In the genomic region with DNA sequence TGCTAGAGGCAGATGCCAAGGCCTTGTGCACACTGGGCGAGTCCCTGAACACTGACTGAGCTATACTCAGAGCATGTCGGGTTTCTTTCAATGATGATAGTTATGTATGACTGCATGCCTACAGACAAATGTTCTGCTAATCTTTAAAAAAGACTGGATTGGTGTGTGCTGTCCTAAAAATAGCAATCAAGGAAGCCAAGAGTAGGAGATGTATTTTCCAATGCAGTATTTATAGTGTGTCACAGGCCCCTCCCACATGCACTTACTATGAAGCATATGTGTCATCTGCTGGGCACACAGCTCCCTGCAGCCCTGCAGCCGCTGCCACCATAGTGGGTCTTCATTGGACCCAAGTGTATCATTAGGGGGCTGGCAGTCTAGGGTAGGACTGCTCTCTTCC, we compare ENCODE assay signal across 16 mouse cellular contexts. TPM values are rescaled to one million over a fixed set of nuclear protein-coding genes. Genes with fewer than 3 reads are reported as not detected.
DNase-seq lines count a peak whose midpoint lies in the region; ATAC-seq and TF ChIP-seq lines count a peak whose summit lies in the region.
"Had no signal": no experiment of that assay in that cellular context is flagged by ENCODE, and none has a peak within 500 bp of the region (broad histone marks: within the 10 kb centered on the region; RNA-seq: fewer than 3 reads in every experiment).

No protein-coding gene starts in this region.

- no peak for ATAC-seq in activated CD4-positive, CD25-positive, alpha-beta regulatory T cell, adult 4 months
- ATAC-seq in intestine, postnatal 0 days, result no peak

- TF ChIP-seq CTCF in gastrocnemius, adult 2 months (IDR thresholded peaks at IDR 0.05), result no peak
- TF ChIP-seq CTCF in left cerebral cortex, adult 2 months (IDR thresholded peaks at IDR 0.05), result no peak
- no peak for TF ChIP-seq CTCF in intestine, postnatal 0 days (IDR thresholded peaks at IDR 0.05; ENCODE audit: low read depth)

- H3K36me3 ChIP-seq in intestine, postnatal 0 days (ENCODE audit: control insufficient read depth, insufficient read depth), result peaks cover 28% of the 10 kb centered on the region; the same call in 1 of the 2 replicates

- no peaks in the 10 kb centered on the region for H3K9me3 ChIP-seq in intestine, postnatal 0 days (ENCODE audit: control insufficient read depth)
- H3K9me3 ChIP-seq: hindbrain, embryonic 15.5 days; megakaryocyte, embryonic 14.5 days; neural tube, embryonic 15.5 days; stomach, embryonic 15.5 days had no signal

- H3K4me3 ChIP-seq in gastrocnemius, adult 2 months, result peak overlapping the region; percentile 29; the same call in 1 of the 2 replicates
- H3K4me3 ChIP-seq in left cerebral cortex, adult 2 months, result no peak overlapping the region
- no peak overlapping the region for H3K4me3 ChIP-seq in intestine, postnatal 0 days (ENCODE audit: low read depth, low read length)
- H3K4me3 ChIP-seq: hindbrain, embryonic 15.5 days; megakaryocyte, embryonic 14.5 days; neural tube, embryonic 15.5 days; stomach, embryonic 15.5 days had no signal

- no peak overlapping the region for H3K4me2 ChIP-seq in intestine, postnatal 0 days (replicated peaks; ENCODE audit: low read depth)
- H3K4me2 ChIP-seq: hindbrain, embryonic 15.5 days; neural tube, embryonic 15.5 days; stomach, embryonic 15.5 days had no signal

- H3K27me3 ChIP-seq in intestine, postnatal 0 days (replicated peaks; ENCODE audit: control insufficient read depth, insufficient read depth, low read length), result no peaks in the 10 kb centered on the region
- H3K27me3 ChIP-seq: hindbrain, embryonic 15.5 days; megakaryocyte, embryonic 14.5 days; neural tube, embryonic 15.5 days; stomach, embryonic 15.5 days had no signal

- intact Hi-C loops in gastrocnemius, adult 2 months (cut with DNase I), result no loop called here
- intact Hi-C loops in gastrocnemius, postnatal 14 days (cut with DNase I; ENCODE audit: low total_unique reads), result no loop called here
- intact Hi-C loops in left cerebral cortex, postnatal 4 days (cut with DNase I), result loop anchor here (5.0 kb wide), 1 partner anchor 159 kb away; a partner anchor contains a TSS
- intact Hi-C loops in left cerebral cortex, adult 2 months (cut with DNase I), result no loop called here

- no peak overlapping the region for H3K9ac ChIP-seq in intestine, postnatal 0 days (ENCODE audit: low read depth, low read length)
- H3K9ac ChIP-seq: hindbrain, embryonic 15.5 days; neural tube, embryonic 15.5 days; stomach, embryonic 15.5 days had no signal

- WGBS in intestine, postnatal 0 days, result 82% methylated on average over 3 of the region's 3 CpGs

- H3K4me1 ChIP-seq in intestine, postnatal 0 days (replicated peaks; ENCODE audit: control insufficient read depth, insufficient read depth, low read length), result no peaks in the 10 kb centered on the region
- H3K4me1 ChIP-seq: hindbrain, embryonic 15.5 days; stomach, embryonic 15.5 days had no signal

- DNase-seq in gastrocnemius, adult 2 months, result no peak
- no peak for DNase-seq in gastrocnemius, postnatal 14 days
- DNase-seq in left cerebral cortex, adult 11 months (ENCODE audit: low spot score), result peak; percentile 61
- no peak for DNase-seq in left cerebral cortex, postnatal 4 days
- DNase-seq in brain, adult 2 months (ENCODE audit: low read depth, low spot score), result peak; percentile 73
- no peak for DNase-seq in left cerebral cortex, adult 2 months (ENCODE audit: extremely low spot score in 1 of 2, low spot score in 2 of 2)
- DNase-seq: cerebellum, postnatal 10 days; kidney, adult 18-20 months; kidney, postnatal 25 days; thymus, postnatal 36 days had no signal

- peak overlapping the region; percentile 75 for H3K27ac ChIP-seq in gastrocnemius, adult 2 months
- peak overlapping the region; percentile 29; the same call in 1 of the 2 replicates for H3K27ac ChIP-seq in left cerebral cortex, adult 2 months
- H3K27ac ChIP-seq in intestine, postnatal 0 days (ENCODE audit: low read depth, low read length), result no peak overlapping the region
- H3K27ac ChIP-seq: hindbrain, embryonic 15.5 days; neural tube, embryonic 15.5 days; stomach, embryonic 15.5 days had no signal

RNA-seq across cellular contexts. Expression of a gene that starts 25.1 kb away (rescaled TPM):
- total RNA-seq in gastrocnemius, adult 2 months (2021), result 10 to 100 TPM; 43.1 to 51.5 TPM
- total RNA-seq in gastrocnemius, postnatal 14 days (2021), result 10 to 100 TPM; 40.9 to 45.2 TPM
- 10 to 100 TPM; 55.3 to 56.6 TPM for total RNA-seq in left cerebral cortex, postnatal 4 days (2021)
- total RNA-seq in left cerebral cortex, adult 2 months (2021), result 10 to 100 TPM; 57.2 to 59.5 TPM
- polyA plus RNA-seq in activated CD4-positive, CD25-positive, alpha-beta regulatory T cell, adult 4 months (2017; shearing (Covaris generic)), result 10 to 100 TPM; 68.7 to 90.3 TPM
- 19.1 and 19.5 TPM in 2 replicates for polyA plus RNA-seq in intestine, postnatal 0 days (2015; fragmentation: Nextera tagmentation; extraction: Ambion mirVana)

RNA-seq across cellular contexts. Expression of a gene that starts 40.4 kb away (rescaled TPM):
- 10 to 100 TPM; 46.0 to 55.0 TPM for total RNA-seq in gastrocnemius, adult 2 months (2021)
- total RNA-seq in gastrocnemius, postnatal 14 days (2021), result 10 to 100 TPM; 35.7 to 42.9 TPM
- 10 to 100 TPM; 13.3 to 14.1 TPM for total RNA-seq in left cerebral cortex, postnatal 4 days (2021)
- total RNA-seq in left cerebral cortex, adult 2 months (2021), result 10 to 100 TPM; 15.6 to 16.0 TPM
- 100 to 1,000 TPM; 230 to 231 TPM for polyA plus RNA-seq in activated CD4-positive, CD25-positive, alpha-beta regulatory T cell, adult 4 months (2017; shearing (Covaris generic))
- 43.0 and 48.9 TPM in 2 replicates for polyA plus RNA-seq in intestine, postnatal 0 days (2015; fragmentation: Nextera tagmentation; extraction: Ambion mirVana)

RNA-seq across cellular contexts. Expression of a gene that starts 49.3 kb away (rescaled TPM):
- total RNA-seq in gastrocnemius, adult 2 months (2021), result 10 to 100 TPM; 18.8 to 20.7 TPM
- 10 to 100 TPM; 10.9 to 13.2 TPM for total RNA-seq in gastrocnemius, postnatal 14 days (2021)
- 10 to 100 TPM; 83.9 to 85.2 TPM for total RNA-seq in left cerebral cortex, postnatal 4 days (2021)
- total RNA-seq in left cerebral cortex, adult 2 months (2021), result 10 to 100 TPM; 83.9 to 95.1 TPM
- 10 to 100 TPM; 23.1 to 26.5 TPM for polyA plus RNA-seq in activated CD4-positive, CD25-positive, alpha-beta regulatory T cell, adult 4 months (2017; shearing (Covaris generic))
- polyA plus RNA-seq in intestine, postnatal 0 days (2015; fragmentation: Nextera tagmentation; extraction: Ambion mirVana), result 5.7 and 5.8 TPM in 2 replicates

RNA-seq across cellular contexts. Expression of a gene that starts 49.5 kb away (rescaled TPM):
- total RNA-seq in gastrocnemius, adult 2 months (2021), result 10 to 100 TPM; 66.8 to 88.5 TPM
- total RNA-seq in gastrocnemius, postnatal 14 days (2021), result 10 to 100 TPM; 63.6 to 65.4 TPM
- 10 to 100 TPM; 43.0 to 44.1 TPM for total RNA-seq in left cerebral cortex, postnatal 4 days (2021)
- 10 to 100 TPM; 51.5 to 51.7 TPM for total RNA-seq in left cerebral cortex, adult 2 months (2021)
- 10 to 100 TPM; 28.2 to 29.8 TPM for polyA plus RNA-seq in activated CD4-positive, CD25-positive, alpha-beta regulatory T cell, adult 4 months (2017; shearing (Covaris generic))
- polyA plus RNA-seq in intestine, postnatal 0 days (2015; fragmentation: Nextera tagmentation; extraction: Ambion mirVana), result 51.6 and 52.2 TPM in 2 replicates

RNA-seq across cellular contexts. Expression of a gene that starts 55.2 kb away (rescaled TPM):
- 10 to 100 TPM; 60.3 to 74.7 TPM for total RNA-seq in gastrocnemius, adult 2 months (2021)
- total RNA-seq in gastrocnemius, postnatal 14 days (2021), result 10 to 100 TPM; 76.5 to 93.9 TPM
- total RNA-seq in left cerebral cortex, postnatal 4 days (2021), result 100 to 1,000 TPM; 218 to 220 TPM
- total RNA-seq in left cerebral cortex, adult 2 months (2021), result 100 to 1,000 TPM; 186 to 196 TPM
- 10 to 100 TPM; 28.3 to 34.4 TPM for polyA plus RNA-seq in activated CD4-positive, CD25-positive, alpha-beta regulatory T cell, adult 4 months (2017; shearing (Covaris generic))
- 60.5 and 61.3 TPM in 2 replicates for polyA plus RNA-seq in intestine, postnatal 0 days (2015; fragmentation: Nextera tagmentation; extraction: Ambion mirVana)

Comparison
In these comparisons a context has a peak if more than half of its experiments do, and no peak if none do; other contexts are left out.
1. DNase-seq: peak in left cerebral cortex, adult 11 months (single experiment) and brain, adult 2 months (single experiment); none in gastrocnemius, adult 2 months (single experiment), gastrocnemius, postnatal 14 days (single experiment), left cerebral cortex, postnatal 4 days (single experiment) and left cerebral cortex, adult 2 months (0 of 2).